Mouse (Mus musculus) kidney, postnatal 0 days (tissue): ENCODE data around the gene Diras2. TPM values are rescaled to one million over a fixed set of nuclear protein-coding genes. Genes with fewer than 3 reads are reported as not detected.

ENCODE experiments used
- ATAC-seq: fragments of 200-750 bp; cut with Nextera tagmentation; replicated peaks from 2 replicates; pipeline ENCODE4 v1.8.0; 2017; ENCODE audit warnings: low read depth, moderate number of reproducible peaks, moderate TSS enrichment, moderate library complexity; ENCODE audit not compliant: low FRiP score
- DNase-seq: peaks from one replicate; pipeline ENCODE4 v3.0.0-alpha.2; 2016; ENCODE audit warnings: low spot score
- H3K27ac ChIP-seq: fragments of 300-500 bp; sonication (generic); 2 replicates; pipeline ENCODE4 v1.5.1; 2014; ENCODE audit warnings: mild to moderate bottlenecking
- H3K27me3 ChIP-seq: fragments of 300-500 bp; sonication (generic); 2 replicates; pipeline ENCODE4 v1.6.1; 2014; ENCODE audit warnings: low read length, mixed read lengths; ENCODE audit not compliant: insufficient read depth
- H3K36me3 ChIP-seq: fragments of 300-500 bp; sonication (generic); 2 replicates; pipeline ENCODE4 v1.6.1; 2014; ENCODE audit warnings: low read length, mixed read lengths; ENCODE audit not compliant: insufficient read depth
- H3K4me1 ChIP-seq: fragments of 300-500 bp; sonication (generic); replicated peaks from 2 replicates; pipeline ENCODE4 v1.6.1; 2014; ENCODE audit warnings: antibody characterized with exemption, low read length, mixed read lengths; ENCODE audit not compliant: insufficient read depth
- H3K4me2 ChIP-seq: fragments of 300-500 bp; sonication (generic); 2 replicates; pipeline ENCODE4 v1.6.1; 2014; ENCODE audit warnings: mild to moderate bottlenecking, low read length, moderate library complexity, mixed read lengths
- H3K4me3 ChIP-seq: fragments of 300-500 bp; sonication (generic); replicated peaks from 2 replicates; pipeline ENCODE4 v1.5.1; 2014; ENCODE audit warnings: low read depth, low read length
- H3K9ac ChIP-seq: fragments of 300-500 bp; sonication (generic); 2 replicates; pipeline ENCODE4 v1.6.1; 2014; ENCODE audit warnings: low read depth, low read length
- H3K9me3 ChIP-seq: fragments of 300-500 bp; sonication (generic); replicated peaks from 2 replicates; pipeline ENCODE4 v1.6.1; 2016; ENCODE audit warnings: low read length, inconsistent platforms, mixed read lengths
- CTCF ChIP-seq: IDR thresholded peaks from 2 replicates; pipeline ENCODE4 v1.5.1; 2016; ENCODE audit warnings: antibody characterized with exemption, low read depth, mild to moderate bottlenecking, moderate library complexity
- WGBS: fragments of 180-500 bp; shearing (Covaris S2); extraction: QIAGEN DNeasy Blood & Tissue Kit; methylation state at CpG from one replicate; pipeline ENCODE4 v1.1.7; 2014; 5-methylcytosine and 5-hydroxymethylcytosine counted together
- polyA plus RNA-seq: library from polyadenylated mRNA; unstranded; fragments of >200 nt; fragmentation: Nextera tagmentation; extraction: Ambion mirVana; gene quantifications from 2 replicates; pipeline ENCODE4 v1.2.1, GENCODE M21; 2015

Diras2 gene
- polyA plus RNA-seq, 1 experiment from 2014 or later = 0.04 TPM

GRCm38 (mm10) chr13:52457889-52458324, 73.2 kb downstream of the Diras2 start:
- Histone ChIP-seq H3K4me1 (no peaks in the 10 kb centered on the region), H3K36me3 (no peaks in the 10 kb centered on the region), H3K27ac (no peak overlapping the region), H3K4me2 (no peak overlapping the region), H3K9ac (no peak overlapping the region), H3K27me3 (no peaks in the 10 kb centered on the region), H3K4me3 (no peak overlapping the region), H3K9me3 (no peaks in the 10 kb centered on the region)
- no peak for TF ChIP-seq CTCF
- no peak for ATAC-seq
- DNase-seq = no peak
- 49% methylated on average over 11 of the region's 11 CpGs for WGBS

- no peak for ATAC-seq
- WGBS = 67% methylated on average over 15 of the region's 15 CpGs
- no peak overlapping the region for H3K4me2 ChIP-seq
Measured at GRCm38 (mm10) chr13:52457177-52457888, 73.7 kb downstream of the Diras2 start.

GRCm38 (mm10) chr13:52455329-52455728, 75.8 kb downstream of the Diras2 start:
- H3K4me3 ChIP-seq = no peak overlapping the region
- H3K9ac ChIP-seq = no peak overlapping the region
- no peaks in the 10 kb centered on the region for H3K4me1 ChIP-seq
- no peak overlapping the region for H3K4me2 ChIP-seq
- TF ChIP-seq CTCF = no peak
- no peaks in the 10 kb centered on the region for H3K27me3 ChIP-seq
- H3K27ac ChIP-seq = no peak overlapping the region
- ATAC-seq (no peak), DNase-seq (no peak)
- H3K9me3 ChIP-seq = no peaks in the 10 kb centered on the region
- 37% methylated on average over 9 of the region's 9 CpGs for WGBS
- no peaks in the 10 kb centered on the region for H3K36me3 ChIP-seq

More at GRCm38 (mm10) chr13:52457177-52457888, 73.7 kb downstream of the Diras2 start:
- TF ChIP-seq CTCF = no peak
- Histone ChIP-seq H3K36me3 (no peaks in the 10 kb centered on the region), H3K27me3 (no peaks in the 10 kb centered on the region), H3K4me1 (no peaks in the 10 kb centered on the region), H3K27ac (no peak overlapping the region), H3K4me3 (no peak overlapping the region), H3K9ac (no peak overlapping the region), H3K9me3 (no peaks in the 10 kb centered on the region)
- DNase-seq = no peak

- no peak for TF ChIP-seq CTCF
- no peaks in the 10 kb centered on the region for H3K36me3 ChIP-seq
- DNase-seq = no peak
- H3K9me3 ChIP-seq = no peaks in the 10 kb centered on the region
- no peaks in the 10 kb centered on the region for H3K4me1 ChIP-seq
- WGBS = 57% methylated on average over 11 of the region's 11 CpGs
- no peak overlapping the region for H3K4me2 ChIP-seq
- ATAC-seq = no peak
- no peaks in the 10 kb centered on the region for H3K27me3 ChIP-seq
- no peak overlapping the region for H3K9ac ChIP-seq
- H3K4me3 ChIP-seq = no peak overlapping the region
- no peak overlapping the region for H3K27ac ChIP-seq
Measured at GRCm38 (mm10) chr13:52454708-52455250, 76.3 kb downstream of the Diras2 start.

Other genes starting within 250 kb of the Diras2 start
- gene Syk, start 51.9 kb upstream of the Diras2 start, polyA plus RNA-seq = 3.3 and 3.8 TPM in 2 replicates